Mouse (Mus musculus): ENCODE results near the gene Tmem203. TPM values are rescaled to one million over a fixed set of nuclear protein-coding genes. Genes with fewer than 3 reads are reported as not detected.
A peak's percentile ranks its signal among the peaks of the same experiment; 100 is the strongest.

Gene Tmem203
- polyA plus RNA-seq, 1 experiment from 2014 or later, result 16.4 TPM

DNA sequence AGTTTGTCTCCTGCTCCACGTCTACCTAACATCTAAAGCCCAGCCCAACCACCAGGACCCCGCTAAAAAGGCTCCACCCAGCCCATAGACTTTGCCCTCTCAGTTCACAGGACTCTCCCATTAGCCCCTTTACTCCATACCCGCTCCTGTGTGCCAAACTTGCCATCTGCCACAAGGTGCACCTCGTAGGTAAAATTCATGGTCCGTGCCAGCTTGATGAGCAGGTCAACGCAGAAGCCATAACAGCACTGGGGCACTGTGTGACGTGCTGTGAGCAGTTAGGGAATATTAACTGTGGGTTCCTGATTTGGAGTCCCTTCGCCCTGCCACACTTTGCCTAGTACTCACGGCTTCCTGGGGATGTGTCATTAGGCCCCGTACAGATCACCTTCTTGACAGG is 42.8 kb downstream of the Tmem203 start:
- no peak for ATAC-seq (replicated peaks)
- H3K4me2 ChIP-seq (replicated peaks), result no peak overlapping the region
- no peak overlapping the region for H3K4me3 ChIP-seq
- H3K27me3 ChIP-seq, result peaks cover 31% of the 10 kb centered on the region
- H3K36me3 ChIP-seq, result no peaks in the 10 kb centered on the region; the same call in 1 of the 2 replicates
- H3K9ac ChIP-seq (replicated peaks), result no peak overlapping the region
- WGBS, result 81% methylated on average over 10 of the region's 10 CpGs
- H3K9me3 ChIP-seq, result no peaks in the 10 kb centered on the region
- H3K27ac ChIP-seq (replicated peaks), result no peak overlapping the region
- no peaks in the 10 kb centered on the region for H3K4me1 ChIP-seq

DNA sequence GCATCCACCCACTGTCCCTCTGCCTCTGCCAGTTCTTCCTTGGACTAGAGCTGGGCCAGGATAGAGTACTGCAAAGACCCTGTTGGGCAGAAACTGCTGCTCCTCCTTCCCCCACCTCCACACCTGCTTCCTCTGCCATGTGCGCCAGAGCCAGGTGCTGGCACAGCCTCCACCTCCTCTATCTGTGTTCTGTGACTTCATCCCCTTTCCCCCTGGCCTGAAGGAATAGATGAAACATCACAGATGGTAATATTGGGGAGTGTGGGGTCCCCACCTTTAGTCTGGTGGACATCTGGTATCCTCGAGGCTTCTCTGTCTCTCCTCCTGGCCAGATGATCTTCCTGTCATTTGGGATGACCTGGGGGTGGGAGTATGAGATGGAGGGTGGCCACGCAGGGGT is 48.2 kb downstream of the Tmem203 start:
- no peak overlapping the region for H3K4me2 ChIP-seq (replicated peaks)
- H3K9ac ChIP-seq (replicated peaks), result no peak overlapping the region
- H3K27ac ChIP-seq (replicated peaks), result no peak overlapping the region
- whole genome bisulfite sequencing, result 72% methylated on average over 3 of the region's 3 CpGs
- H3K4me1 ChIP-seq, result peaks cover 9% of the 10 kb centered on the region
- H3K4me3 ChIP-seq, result no peak overlapping the region
- no peaks in the 10 kb centered on the region; the same call in 1 of the 2 replicates for H3K36me3 ChIP-seq
- H3K9me3 ChIP-seq, result no peaks in the 10 kb centered on the region
- no peak for ATAC-seq (replicated peaks)
- H3K27me3 ChIP-seq, result peaks cover 43% of the 10 kb centered on the region

DNA sequence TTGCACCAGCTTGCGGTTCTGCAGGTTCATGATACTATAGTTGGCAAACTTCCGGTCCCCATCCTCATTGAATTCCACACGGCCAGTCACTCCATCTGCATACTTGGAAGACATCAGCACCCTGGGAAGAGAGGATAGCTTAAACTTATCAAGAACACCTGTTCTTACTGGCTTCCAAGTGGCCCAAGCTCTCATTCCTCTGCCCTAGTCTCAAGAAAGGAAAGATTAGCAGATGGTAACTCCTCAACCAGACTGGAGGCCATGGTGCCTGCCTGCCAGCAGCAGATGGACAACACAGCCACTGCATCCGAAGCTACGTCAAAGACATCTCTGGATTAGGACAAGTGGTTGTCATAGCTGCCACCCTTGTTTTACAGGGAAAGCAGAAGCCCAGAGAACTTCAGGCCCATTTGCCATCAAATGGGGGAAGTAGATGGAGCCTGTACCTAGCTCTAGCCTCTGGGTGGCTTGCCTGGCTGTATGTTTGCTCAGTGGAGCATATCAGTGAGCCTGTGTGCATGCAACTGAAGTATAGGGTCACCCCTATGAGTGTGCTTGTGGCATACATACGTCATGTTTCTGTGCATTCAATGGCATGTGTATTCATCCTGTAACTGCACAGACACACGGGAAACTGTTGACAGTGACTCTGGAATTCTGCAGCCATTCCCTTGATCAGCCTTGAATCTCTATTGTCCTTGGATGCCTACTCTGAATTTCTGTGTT is 48.9 kb downstream of the Tmem203 start:
- H3K4me3 ChIP-seq, result peak overlapping the region; percentile 52
- 78% methylated on average over 7 of the region's 7 CpGs for WGBS
- peak overlapping the region; percentile 78 for H3K4me2 ChIP-seq (replicated peaks)
- H3K27me3 ChIP-seq, result peaks cover 48% of the 10 kb centered on the region
- H3K9me3 ChIP-seq, result no peaks in the 10 kb centered on the region
- H3K36me3 ChIP-seq, result no peaks in the 10 kb centered on the region; the same call in 1 of the 2 replicates
- 0 out of 2 replicates have a peak overlapping the region, but pooled peaks have one; percentile 58 for H3K9ac ChIP-seq (replicated peaks)
- ATAC-seq (replicated peaks), result peak; percentile 47
- no peak overlapping the region for H3K27ac ChIP-seq (replicated peaks)
- H3K4me1 ChIP-seq, result peaks cover 9% of the 10 kb centered on the region

DNA sequence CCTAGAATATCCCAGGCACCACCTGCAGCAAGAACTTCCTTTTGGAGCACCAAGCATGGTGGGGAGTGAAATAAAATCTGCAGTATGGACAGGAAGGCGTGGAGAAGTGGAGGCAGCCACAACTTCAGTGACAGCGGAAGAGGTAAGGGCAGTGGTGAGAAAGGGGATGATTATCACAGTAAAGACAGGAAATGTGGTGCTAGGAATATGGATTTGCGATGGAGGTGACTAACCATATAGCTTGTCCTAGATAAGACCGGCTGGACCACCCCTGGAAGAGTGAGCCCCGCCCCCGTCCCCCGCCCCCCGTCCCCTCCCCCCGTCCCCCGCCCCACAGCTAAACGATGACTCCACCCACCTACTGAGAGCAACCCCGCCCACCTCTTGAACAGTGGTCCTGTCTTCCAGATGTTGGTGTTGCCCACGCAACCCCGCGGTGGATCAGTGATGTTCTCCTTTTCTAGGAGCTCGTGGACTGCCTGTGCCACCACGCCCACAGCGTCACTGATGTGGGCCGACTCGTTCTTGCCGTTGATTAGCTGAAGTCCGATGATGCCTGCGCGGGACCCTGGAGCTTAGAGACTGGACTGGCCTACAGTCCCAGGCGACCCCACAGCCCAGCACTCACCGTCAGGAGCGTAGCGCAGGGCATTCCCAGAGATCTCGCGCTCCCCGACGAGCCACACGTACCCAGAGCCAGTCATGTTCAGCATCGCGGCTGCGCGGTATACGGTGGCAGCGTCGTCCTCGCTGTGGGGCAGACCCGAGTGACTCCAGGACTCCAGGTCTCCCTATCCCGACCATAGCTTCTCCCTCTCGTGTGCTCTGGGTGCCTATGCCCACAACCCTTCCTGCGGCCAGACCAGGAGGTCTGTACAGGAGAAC is 49.7 kb downstream of the Tmem203 start:
- Histone ChIP-seq H3K27me3 (peaks cover 56% of the 10 kb centered on the region), H3K4me1 (peaks cover 9% of the 10 kb centered on the region), H3K9ac (replicated peaks) (peak overlapping the region; percentile 58), H3K27ac (replicated peaks) (peak overlapping the region; percentile 13; the same call in 1 of the 2 replicates), H3K36me3 (no peaks in the 10 kb centered on the region; the same call in 1 of the 2 replicates), H3K4me2 (replicated peaks) (peak overlapping the region; percentile 78), H3K4me3 (peak overlapping the region; percentile 52), H3K9me3 (no peaks in the 10 kb centered on the region)
- 2% methylated on average over 45 of the region's 45 CpGs for WGBS
- ATAC-seq (replicated peaks), result peak; percentile 80

Other genes starting within 250 kb of the Tmem203 start
- 194 and 209 TPM in 2 replicates for gene Nsmf, start 201.1 kb upstream of the Tmem203 start, polyA plus RNA-seq (2015; fragmentation: Nextera tagmentation; extraction: Ambion mirVana)
- gene Entpd8, start 175.1 kb upstream of the Tmem203 start, polyA plus RNA-seq (2015; fragmentation: Nextera tagmentation; extraction: Ambion mirVana), result not detected in 2 replicates
- gene Noxa1, start 160.3 kb upstream of the Tmem203 start, polyA plus RNA-seq (2015; fragmentation: Nextera tagmentation; extraction: Ambion mirVana), result not detected in 2 replicates
- 25.2 and 27.5 TPM in 2 replicates for gene Nrarp, start 74.7 kb upstream of the Tmem203 start, polyA plus RNA-seq (2015; fragmentation: Nextera tagmentation; extraction: Ambion mirVana)
- 1.3 and 1.6 TPM in 2 replicates for gene Tor4a, start 58.6 kb upstream of the Tmem203 start, polyA plus RNA-seq (2015; fragmentation: Nextera tagmentation; extraction: Ambion mirVana)
- 96.7 and 102 TPM in 2 replicates for gene Nelfb, start 44.0 kb upstream of the Tmem203 start, polyA plus RNA-seq (2015; fragmentation: Nextera tagmentation; extraction: Ambion mirVana)
- not detected in 2 replicates for gene Stpg3, start 40.8 kb upstream of the Tmem203 start, polyA plus RNA-seq (2015; fragmentation: Nextera tagmentation; extraction: Ambion mirVana)
- 1.2 TPM in 1 of 2 replicates, not detected in the other for gene Fam166a, start 36.7 kb upstream of the Tmem203 start, polyA plus RNA-seq (2015; fragmentation: Nextera tagmentation; extraction: Ambion mirVana)
- gene Tubb4b, start 30.7 kb upstream of the Tmem203 start, polyA plus RNA-seq (2015; fragmentation: Nextera tagmentation; extraction: Ambion mirVana), result 399 and 409 TPM in 2 replicates
- not detected in 2 replicates for gene Slc34a3, start 21.1 kb upstream of the Tmem203 start, polyA plus RNA-seq (2015; fragmentation: Nextera tagmentation; extraction: Ambion mirVana)
- gene Rnf224, start 18.7 kb upstream of the Tmem203 start, polyA plus RNA-seq (2015; fragmentation: Nextera tagmentation; extraction: Ambion mirVana), result not detected in 2 replicates
- 79.1 and 80.4 TPM in 2 replicates for gene Rnf208, start 13.2 kb upstream of the Tmem203 start, polyA plus RNA-seq (2015; fragmentation: Nextera tagmentation; extraction: Ambion mirVana)
- gene Cysrt1, start 13.0 kb upstream of the Tmem203 start, polyA plus RNA-seq (2015; fragmentation: Nextera tagmentation; extraction: Ambion mirVana), result 0.20 TPM in 1 of 2 replicates, not detected in the other
- gene AL732309.1, start 8.6 kb upstream of the Tmem203 start, polyA plus RNA-seq (2015; fragmentation: Nextera tagmentation; extraction: Ambion mirVana), result 6.5 and 6.8 TPM in 2 replicates
- 15.6 and 16.5 TPM in 2 replicates for gene Tprn, start 7.2 kb downstream of the Tmem203 start, polyA plus RNA-seq (2015; fragmentation: Nextera tagmentation; extraction: Ambion mirVana)
- 209 and 225 TPM in 2 replicates for gene Ssna1, start 17.0 kb downstream of the Tmem203 start, polyA plus RNA-seq (2015; fragmentation: Nextera tagmentation; extraction: Ambion mirVana)
- gene Anapc2, start 17.0 kb downstream of the Tmem203 start, polyA plus RNA-seq (2015; fragmentation: Nextera tagmentation; extraction: Ambion mirVana), result 148 and 150 TPM in 2 replicates
- gene Tmem210, start 32.7 kb downstream of the Tmem203 start, polyA plus RNA-seq (2015; fragmentation: Nextera tagmentation; extraction: Ambion mirVana), result not detected in 2 replicates
- not detected in 2 replicates for gene Lrrc26, start 34.5 kb downstream of the Tmem203 start, polyA plus RNA-seq (2015; fragmentation: Nextera tagmentation; extraction: Ambion mirVana)
- 19.1 and 21.5 TPM in 2 replicates for gene Grin1, start 63.7 kb downstream of the Tmem203 start, polyA plus RNA-seq (2015; fragmentation: Nextera tagmentation; extraction: Ambion mirVana)
- gene Man1b1, start 76.9 kb downstream of the Tmem203 start, polyA plus RNA-seq (2015; fragmentation: Nextera tagmentation; extraction: Ambion mirVana), result 52.6 and 61.1 TPM in 2 replicates
- 25.5 and 29.3 TPM in 2 replicates for gene Dpp7, start 100.9 kb downstream of the Tmem203 start, polyA plus RNA-seq (2015; fragmentation: Nextera tagmentation; extraction: Ambion mirVana)
- gene Uap1l1, start 110.2 kb downstream of the Tmem203 start, polyA plus RNA-seq (2015; fragmentation: Nextera tagmentation; extraction: Ambion mirVana), result 4.1 and 5.1 TPM in 2 replicates
- 31.9 and 32.6 TPM in 2 replicates for gene Sapcd2, start 116.9 kb downstream of the Tmem203 start, polyA plus RNA-seq (2015; fragmentation: Nextera tagmentation; extraction: Ambion mirVana)
- gene Entpd2, start 140.4 kb downstream of the Tmem203 start, polyA plus RNA-seq (2015; fragmentation: Nextera tagmentation; extraction: Ambion mirVana), result 3.6 and 4.8 TPM in 2 replicates
- gene Npdc1, start 143.9 kb downstream of the Tmem203 start, polyA plus RNA-seq (2015; fragmentation: Nextera tagmentation; extraction: Ambion mirVana), result 406 and 408 TPM in 2 replicates
- 0.20 TPM in 1 of 2 replicates, not detected in the other for gene Fut7, start 167.8 kb downstream of the Tmem203 start, polyA plus RNA-seq (2015; fragmentation: Nextera tagmentation; extraction: Ambion mirVana)
- 11.6 and 14.1 TPM in 2 replicates for gene Abca2, start 173.3 kb downstream of the Tmem203 start, polyA plus RNA-seq (2015; fragmentation: Nextera tagmentation; extraction: Ambion mirVana)
- 3.3 and 3.4 TPM in 2 replicates for gene Clic3, start 201.4 kb downstream of the Tmem203 start, polyA plus RNA-seq (2015; fragmentation: Nextera tagmentation; extraction: Ambion mirVana)
- gene Paxx, start 205.7 kb downstream of the Tmem203 start, polyA plus RNA-seq (2015; fragmentation: Nextera tagmentation; extraction: Ambion mirVana), result 100 and 101 TPM in 2 replicates
- gene Ptgds, start 214.6 kb downstream of the Tmem203 start, polyA plus RNA-seq (2015; fragmentation: Nextera tagmentation; extraction: Ambion mirVana), result 112 and 123 TPM in 2 replicates
- gene Lcn12, start 238.5 kb downstream of the Tmem203 start, polyA plus RNA-seq (2015; fragmentation: Nextera tagmentation; extraction: Ambion mirVana), result not detected in 2 replicates
- 128 and 130 TPM in 2 replicates for gene Fbxw5, start 245.3 kb downstream of the Tmem203 start, polyA plus RNA-seq (2015; fragmentation: Nextera tagmentation; extraction: Ambion mirVana)
- gene C8g, start 246.3 kb downstream of the Tmem203 start, polyA plus RNA-seq (2015; fragmentation: Nextera tagmentation; extraction: Ambion mirVana), result 3.4 and 4.7 TPM in 2 replicates